ENCODE assay signal across 8 mouse cellular contexts in the genomic region with DNA sequence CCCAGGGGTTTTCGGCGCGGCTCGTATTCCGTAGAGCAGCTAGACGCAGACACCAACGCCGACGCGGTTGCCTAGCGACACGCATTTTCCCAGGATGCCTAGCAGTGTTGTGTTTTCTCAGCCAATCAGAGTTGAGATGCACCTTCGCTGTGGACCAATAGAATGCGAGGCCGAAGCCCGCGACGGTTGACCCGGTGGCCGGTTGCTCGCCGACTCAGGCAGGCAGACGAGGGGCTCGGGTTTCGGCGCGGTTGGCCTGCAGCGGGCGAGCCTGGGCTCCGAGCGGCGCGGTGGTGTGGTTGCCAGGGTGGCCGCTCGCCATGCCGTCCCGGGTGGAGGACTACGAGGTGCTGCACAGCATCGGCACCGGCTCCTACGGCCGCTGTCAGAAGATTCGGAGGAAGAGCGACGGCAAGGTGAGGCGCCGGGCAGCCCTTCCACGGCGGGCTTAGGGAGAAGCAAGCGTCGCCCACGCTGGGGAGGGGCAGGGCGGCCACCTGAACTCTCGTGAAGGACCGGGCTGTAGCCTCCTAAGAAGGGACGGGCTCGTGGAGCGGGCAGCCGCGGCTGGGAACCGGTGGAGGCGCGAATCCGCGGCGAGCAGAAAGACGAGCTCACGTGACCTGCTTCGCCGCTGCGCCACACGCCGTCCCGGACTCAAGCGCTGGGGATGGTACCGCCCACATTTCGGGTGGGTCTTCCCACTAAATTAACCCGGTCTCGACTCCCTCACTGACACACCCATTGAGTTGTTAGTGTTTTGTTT. TPM values are rescaled to one million over a fixed set of nuclear protein-coding genes. Genes with fewer than 3 reads are reported as not detected.
DNase-seq lines count a peak whose midpoint lies in the region; ATAC-seq and TF ChIP-seq lines count a peak whose summit lies in the region.

A gene (plus strand): TSS at position 119 of the 766 bp plus-strand sequence.

- WGBS in forebrain, embryonic 12.5 days, result under 1% methylated on average over 78 of the region's 79 CpGs
- under 1% methylated on average over 79 of the region's 79 CpGs for WGBS in large intestine, adult 2 months
- WGBS in liver, postnatal 0 days (ENCODE audit: insufficient replicate concordance), result under 1% methylated on average over 79 of the region's 79 CpGs
- under 1% methylated on average over 79 of the region's 79 CpGs for WGBS in neural tube, embryonic 14.5 days

- intact Hi-C loops in heart, postnatal 10 days (cut with DNase I), result loop anchor here (5.0 kb wide), 1 partner anchor 424 kb away; no protein-coding TSS in a partner anchor

- TF ChIP-seq CTCF in E14TG2a.4 (conservative IDR thresholded peaks at IDR 0.05; ENCODE audit: low read length), result no peak
- TF ChIP-seq CTCF in liver, postnatal 0 days (IDR thresholded peaks at IDR 0.05; ENCODE audit: low read depth), result no peak

- no peaks in the 10 kb centered on the region for H3K27me3 ChIP-seq in E14TG2a.4 (ENCODE audit: insufficient read depth, low read length)
- no peaks in the 10 kb centered on the region for H3K27me3 ChIP-seq in forebrain, embryonic 12.5 days
- no peaks in the 10 kb centered on the region for H3K27me3 ChIP-seq in liver, postnatal 0 days (ENCODE audit: insufficient read depth, low read length)
- H3K27me3 ChIP-seq in neural tube, embryonic 14.5 days (ENCODE audit: control insufficient read depth, insufficient read depth, low read length), result no peaks in the 10 kb centered on the region

- peak within 1 kb of the TSS; percentile 81 for H3K27ac ChIP-seq in forebrain, embryonic 12.5 days
- H3K27ac ChIP-seq in liver, postnatal 0 days (ENCODE audit: low read depth), result peak within 1 kb of the TSS; percentile 91
- H3K27ac ChIP-seq in neural tube, embryonic 14.5 days (ENCODE audit: low read depth, low read length), result no peak within 1 kb of the TSS

- peak; percentile 98 for DNase-seq in c-Kit-positive CD71-positive TER-119-positive erythroid progenitor cells, embryonic 14.5 days (ENCODE audit: low spot score)
- peak; percentile 97 to 99 for DNase-seq in heart, postnatal 10 days
- DNase-seq in large intestine, adult 2 months (ENCODE audit: low read depth, low spot score), result peak; percentile 98
- DNase-seq in liver, postnatal 0 days, result peak; percentile 97
- peak; percentile 98 for DNase-seq in testis, postnatal 10 days (ENCODE audit: low spot score)

- H3K36me3 ChIP-seq in E14TG2a.4 (ENCODE audit: insufficient read depth, low read length), result peaks cover 45% of the 10 kb centered on the region
- peaks cover 33% of the 10 kb centered on the region for H3K36me3 ChIP-seq in forebrain, embryonic 12.5 days (replicated peaks)
- H3K36me3 ChIP-seq in liver, postnatal 0 days (replicated peaks; ENCODE audit: insufficient read depth, low read length), result peaks cover 40% of the 10 kb centered on the region
- no peaks in the 10 kb centered on the region for H3K36me3 ChIP-seq in neural tube, embryonic 14.5 days (ENCODE audit: control insufficient read depth, insufficient read depth, low read length)

- H3K4me2 ChIP-seq in forebrain, embryonic 12.5 days, result peak within 1 kb of the TSS; percentile 72
- peak within 1 kb of the TSS; percentile 96 for H3K4me2 ChIP-seq in liver, postnatal 0 days (ENCODE audit: low read depth, low read length)
- peak within 1 kb of the TSS; percentile 96 for H3K4me2 ChIP-seq in neural tube, embryonic 14.5 days (ENCODE audit: low read depth, low read length)

- peak within 1 kb of the TSS; percentile 78 for H3K9ac ChIP-seq in forebrain, embryonic 12.5 days
- H3K9ac ChIP-seq in liver, postnatal 0 days (replicated peaks), result peak within 1 kb of the TSS; percentile 92
- peak within 1 kb of the TSS; percentile 48 for H3K9ac ChIP-seq in neural tube, embryonic 14.5 days (replicated peaks; ENCODE audit: low read depth, low read length)

- H3K4me3 ChIP-seq in E14TG2a.4 (replicated peaks; ENCODE audit: low read length), result peak within 1 kb of the TSS; percentile 94
- peak within 1 kb of the TSS; percentile 77 for H3K4me3 ChIP-seq in forebrain, embryonic 12.5 days (replicated peaks)
- H3K4me3 ChIP-seq in liver, postnatal 0 days (ENCODE audit: low read depth, low read length), result peak within 1 kb of the TSS; percentile 82
- peak within 1 kb of the TSS; percentile 64 for H3K4me3 ChIP-seq in neural tube, embryonic 14.5 days (ENCODE audit: low read depth, low read length)

- peak; percentile 95 for ATAC-seq in forebrain, embryonic 12.5 days (ENCODE audit: low FRiP score)
- ATAC-seq in liver, postnatal 0 days, result peak; percentile 93
- peak; percentile 96 for ATAC-seq in neural tube, embryonic 14.5 days (ENCODE audit: low read depth)

- peaks cover 74% of the 10 kb centered on the region for H3K4me1 ChIP-seq in E14TG2a.4 (replicated peaks; ENCODE audit: low read depth, low read length)
- peaks cover 14% of the 10 kb centered on the region for H3K4me1 ChIP-seq in forebrain, embryonic 12.5 days
- peaks cover 14% of the 10 kb centered on the region for H3K4me1 ChIP-seq in liver, postnatal 0 days (ENCODE audit: insufficient read depth)
- H3K4me1 ChIP-seq in neural tube, embryonic 14.5 days (ENCODE audit: control insufficient read depth, insufficient read depth, low read length), result no peaks in the 10 kb centered on the region

- H3K9me3 ChIP-seq in E14TG2a.4 (ENCODE audit: low read length), result no peaks in the 10 kb centered on the region
- no peaks in the 10 kb centered on the region for H3K9me3 ChIP-seq in forebrain, embryonic 12.5 days
- H3K9me3 ChIP-seq in liver, postnatal 0 days (ENCODE audit: low read length), result no peaks in the 10 kb centered on the region
- H3K9me3 ChIP-seq in neural tube, embryonic 14.5 days (ENCODE audit: control insufficient read depth, low read length), result no peaks in the 10 kb centered on the region

- no peak for TF ChIP-seq EP300 in liver, postnatal 0 days (IDR thresholded peaks at IDR 0.05; ENCODE audit: low read depth)

RNA-seq across cellular contexts. Expression of the gene that starts here (rescaled TPM):
- 55.2 and 56.1 TPM in 2 replicates for polyA plus RNA-seq in forebrain, embryonic 12.5 days (2016; fragmentation: Nextera tagmentation; extraction: Ambion mirVana)
- total RNA-seq in heart, postnatal 10 days (2021), result 1 to 10 TPM; 7.0 to 8.5 TPM
- 9.6 and 10.8 TPM in 2 replicates for polyA plus RNA-seq in large intestine, adult 2 months (2012; rRNA removed)
- 13.2 and 14.7 TPM in 2 replicates for polyA plus RNA-seq in liver, postnatal 0 days (2015; fragmentation: Nextera tagmentation; extraction: Ambion mirVana)
- 1.8 and 3.3 TPM in 2 replicates for polyA plus RNA-seq in neural tube, embryonic 14.5 days (2014; fragmentation: Nextera tagmentation; extraction: Ambion mirVana)
